Mouse (Mus musculus) limb, embryonic 11.5 days (tissue): ENCODE measurements at regions not wholly inside any gene's neighbourhood (a gene's known extent, or its start where the extent isn't known, plus 50 kb on each side); places are given as distances from the start of the nearest gene placed in this dataset.

Experiments
- ATAC-seq: fragments of 200-750 bp; cut with Nextera tagmentation; 2 replicates; pipeline ENCODE4 v1.8.0; 2017; ENCODE audit warnings: low read depth; ENCODE audit not compliant: insufficient number of reproducible peaks, low FRiP score, low TSS enrichment
- DNase-seq: peaks from one replicate; pipeline ENCODE4 v3.0.0-alpha.2; 2015; ENCODE audit warnings: low spot score
- H3K27ac ChIP-seq: fragments of 300-500 bp; sonication (generic); replicated peaks from 2 replicates; pipeline ENCODE4 v1.5.1; 2014; ENCODE audit warnings: low read depth, mild to moderate bottlenecking, low read length
- H3K27me3 ChIP-seq: fragments of 300-500 bp; sonication (generic); 2 replicates; pipeline ENCODE4 v1.6.1; 2014; ENCODE audit warnings: mild to moderate bottlenecking, low read length, mixed read lengths; ENCODE audit not compliant: control insufficient read depth, insufficient read depth
- H3K36me3 ChIP-seq: fragments of 300-500 bp; sonication (generic); 2 replicates; pipeline ENCODE4 v1.6.1; 2014; ENCODE audit warnings: mild to moderate bottlenecking, low read length, moderate library complexity, mixed read lengths; ENCODE audit not compliant: control insufficient read depth, insufficient read depth
- H3K4me1 ChIP-seq: fragments of 300-500 bp; sonication (generic); 2 replicates; pipeline ENCODE4 v1.6.1; 2014; ENCODE audit warnings: low read length, mixed read lengths; ENCODE audit not compliant: control insufficient read depth, insufficient read depth
- H3K4me2 ChIP-seq: fragments of 300-500 bp; sonication (generic); 2 replicates; pipeline ENCODE4 v1.6.1; 2014; ENCODE audit warnings: low read depth, mild to moderate bottlenecking, moderate library complexity; ENCODE audit not compliant: severe bottlenecking
- H3K4me3 ChIP-seq: fragments of 300-500 bp; sonication (generic); 2 replicates; pipeline ENCODE4 v1.5.1; 2014; ENCODE audit warnings: low read depth, low read length
- H3K9ac ChIP-seq: fragments of 300-500 bp; sonication (generic); 2 replicates; pipeline ENCODE4 v1.6.1; 2014; ENCODE audit warnings: mild to moderate bottlenecking, low read length
- H3K9me3 ChIP-seq: fragments of 300-500 bp; sonication (generic); 2 replicates; pipeline ENCODE4 v1.6.1; 2016; ENCODE audit warnings: low read length; ENCODE audit not compliant: control insufficient read depth
- whole genome bisulfite sequencing: fragments of 180-500 bp; shearing (Covaris S2); extraction: QIAGEN DNeasy Blood & Tissue Kit; methylation state at CpG from one replicate; pipeline ENCODE4 v1.1.7; 2014; 5-methylcytosine and 5-hydroxymethylcytosine counted together

DNA sequence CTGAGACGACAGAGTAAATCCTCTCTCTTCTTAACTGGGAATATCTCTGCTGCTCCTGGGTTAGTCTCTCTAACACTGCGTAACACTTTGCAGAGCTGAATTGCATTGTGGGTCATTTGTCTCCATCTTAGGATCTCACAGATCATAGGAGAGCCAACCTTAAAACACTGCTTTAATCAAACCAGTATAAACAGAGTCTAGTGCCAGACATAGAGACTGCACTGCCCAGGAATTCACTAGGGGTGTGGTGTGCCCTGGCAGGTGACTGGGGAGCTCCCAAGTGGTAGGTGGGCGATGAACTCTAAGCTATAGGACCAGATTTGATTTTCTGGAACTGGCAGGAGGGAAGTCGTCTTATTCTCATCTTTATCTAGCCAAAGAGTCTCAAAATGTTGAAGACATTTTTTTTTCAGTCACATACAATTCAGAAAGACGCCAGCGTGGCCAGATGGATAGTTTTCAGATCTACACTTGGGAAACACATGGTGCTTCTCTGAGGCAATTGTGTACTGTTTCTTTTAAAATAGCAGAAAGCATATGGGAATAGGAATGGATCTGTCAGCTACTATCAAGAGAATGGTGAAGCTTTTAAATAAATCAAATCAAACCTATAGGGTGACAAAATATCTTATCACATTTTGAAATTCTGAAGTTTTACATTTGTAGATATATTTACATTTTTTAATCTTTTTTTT is 175.7 kb downstream of the Spry2 start:
- WGBS: 85% methylated on average over 6 of the region's 6 CpGs

DNA sequence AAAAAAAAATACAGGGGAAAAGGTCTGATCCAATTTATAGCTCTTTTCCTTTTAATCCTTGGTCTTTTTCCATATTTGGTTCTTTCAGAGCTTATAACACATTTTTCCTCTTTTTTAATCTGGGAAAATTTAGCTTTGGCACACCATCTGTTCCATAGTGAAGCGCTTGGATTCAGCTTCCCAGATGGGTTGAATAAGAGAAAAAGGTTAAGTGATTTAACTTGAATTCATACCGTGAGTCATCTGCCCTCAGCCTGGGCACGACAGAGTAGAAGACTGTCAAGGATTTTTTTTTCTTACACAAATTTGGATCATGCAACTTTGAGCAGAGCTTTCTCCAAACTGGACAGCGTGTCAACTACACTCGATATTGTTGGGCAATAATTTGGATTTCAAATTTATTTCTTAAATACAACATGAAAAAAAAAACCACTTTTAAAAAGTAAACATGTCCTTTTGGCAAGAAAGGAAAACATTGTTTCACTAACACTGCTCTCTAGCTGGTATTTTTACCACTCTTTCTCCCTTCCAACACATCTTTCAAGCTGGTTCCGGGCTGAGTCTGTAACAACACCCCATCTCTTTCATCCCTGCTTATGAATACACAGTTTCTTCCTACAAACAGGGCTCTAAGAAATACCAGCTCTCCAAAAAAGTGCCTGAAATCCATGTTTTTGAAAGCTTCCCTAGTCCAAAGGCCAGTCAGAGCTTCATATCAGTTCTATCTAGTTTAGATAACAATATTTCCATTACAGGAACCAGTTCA is 177.8 kb downstream of the Spry2 start:
- ATAC-seq (no peak), DNase-seq (no peak)
- WGBS: 78% methylated on average over 6 of the region's 6 CpGs
- H3K9me3 ChIP-seq: no peaks in the 10 kb centered on the region
- H3K36me3 ChIP-seq: no peaks in the 10 kb centered on the region
- no peak overlapping the region for H3K4me3 ChIP-seq
- no peak overlapping the region for H3K27ac ChIP-seq
- H3K4me1 ChIP-seq: no peaks in the 10 kb centered on the region
- H3K9ac ChIP-seq: no peak overlapping the region
- no peaks in the 10 kb centered on the region for H3K27me3 ChIP-seq
- no peak overlapping the region for H3K4me2 ChIP-seq

More for the DNA sequence above, 175.7 kb downstream of the Spry2 start:
- DNase-seq (no peak), ATAC-seq (no peak)
- H3K36me3 ChIP-seq: no peaks in the 10 kb centered on the region
- no peaks in the 10 kb centered on the region for H3K4me1 ChIP-seq
- no peak overlapping the region for H3K4me2 ChIP-seq
- no peak overlapping the region for H3K9ac ChIP-seq
- H3K4me3 ChIP-seq: no peak overlapping the region
- H3K9me3 ChIP-seq: no peaks in the 10 kb centered on the region
- H3K27ac ChIP-seq: no peak overlapping the region
- H3K27me3 ChIP-seq: no peaks in the 10 kb centered on the region

DNA sequence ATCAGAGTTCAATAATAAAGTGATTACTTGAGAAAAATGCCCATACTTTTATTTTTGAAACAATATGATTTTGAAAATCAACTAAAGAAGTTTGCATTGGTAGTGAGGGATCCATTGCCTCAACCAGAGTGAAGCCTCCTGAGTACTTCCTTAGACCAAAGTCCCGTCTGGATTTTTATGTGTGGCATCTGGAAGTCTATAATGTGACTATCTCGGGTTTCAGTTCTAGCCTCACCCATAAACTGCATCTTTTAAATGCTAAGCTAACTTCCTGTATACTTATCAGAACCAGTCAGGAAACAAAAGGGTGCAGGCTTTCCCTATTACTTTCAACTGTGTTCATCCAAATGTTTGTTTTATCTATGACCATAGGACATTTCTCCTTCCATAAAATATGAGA is 178.8 kb downstream of the Spry2 start:
- no peak overlapping the region for H3K4me3 ChIP-seq
- no peaks in the 10 kb centered on the region for H3K4me1 ChIP-seq
- no peak overlapping the region for H3K9ac ChIP-seq
- H3K27me3 ChIP-seq: no peaks in the 10 kb centered on the region
- WGBS: 11% methylated on average over 2 of the region's 2 CpGs
- DNase-seq: no peak
- H3K27ac ChIP-seq: no peak overlapping the region
- H3K36me3 ChIP-seq: no peaks in the 10 kb centered on the region
- H3K9me3 ChIP-seq: no peaks in the 10 kb centered on the region
- no peak overlapping the region for H3K4me2 ChIP-seq
- no peak for ATAC-seq

DNA sequence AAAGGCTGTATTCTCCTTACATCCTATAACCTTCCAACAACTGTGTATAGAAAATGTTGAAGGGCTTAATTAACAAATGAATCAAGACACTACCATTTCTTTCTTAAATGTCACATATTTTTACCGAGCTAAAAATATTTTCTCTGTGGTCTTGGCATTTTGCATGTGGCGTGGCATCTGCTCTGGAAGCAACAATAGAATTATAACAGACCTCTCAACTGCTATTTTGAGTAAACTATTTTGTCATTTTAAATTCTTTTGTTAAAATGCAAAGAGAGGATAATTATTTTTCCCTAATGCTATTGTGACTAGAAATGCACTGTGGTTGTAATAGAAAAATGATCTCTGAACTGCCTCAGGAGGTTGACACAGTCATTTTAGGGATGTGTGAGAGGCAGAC is 187.9 kb downstream of the Spry2 start:
- no peak overlapping the region for H3K9ac ChIP-seq
- no peak for ATAC-seq
- 89% methylated on average over 2 of the region's 2 CpGs for WGBS

DNA sequence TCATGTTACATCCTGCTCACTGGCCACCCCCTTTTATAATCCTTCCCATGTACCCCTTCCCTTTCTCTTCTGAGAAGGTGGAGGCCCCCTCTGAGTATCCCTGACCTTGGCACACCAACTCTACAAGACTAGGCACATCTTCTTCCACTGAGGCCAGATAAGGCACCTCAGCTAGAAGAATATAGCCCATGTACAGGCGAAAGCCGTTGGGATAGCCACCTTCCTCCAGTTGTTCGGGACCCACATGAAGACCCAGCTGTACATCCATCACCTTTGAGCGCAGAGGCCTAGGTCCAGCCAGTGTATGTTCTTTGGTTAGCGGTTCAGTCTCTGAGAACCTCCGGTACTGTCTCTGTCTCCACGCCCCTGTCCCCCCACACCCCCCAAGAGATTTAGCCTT is 189.9 kb downstream of the Spry2 start:
- WGBS: 97% methylated on average over 7 of the region's 7 CpGs
- H3K27ac ChIP-seq: no peak overlapping the region
- no peaks in the 10 kb centered on the region for H3K36me3 ChIP-seq
- ATAC-seq (no peak), DNase-seq (no peak)
- no peaks in the 10 kb centered on the region for H3K4me1 ChIP-seq
- no peaks in the 10 kb centered on the region for H3K27me3 ChIP-seq
- no peak overlapping the region for H3K4me2 ChIP-seq
- H3K9ac ChIP-seq: no peak overlapping the region
- no peaks in the 10 kb centered on the region for H3K9me3 ChIP-seq
- no peak overlapping the region for H3K4me3 ChIP-seq

More for the DNA sequence above, 187.9 kb downstream of the Spry2 start:
- DNase-seq: no peak
- Histone ChIP-seq H3K4me2 (no peak overlapping the region), H3K27ac (no peak overlapping the region), H3K27me3 (no peaks in the 10 kb centered on the region), H3K4me1 (no peaks in the 10 kb centered on the region), H3K36me3 (no peaks in the 10 kb centered on the region), H3K4me3 (no peak overlapping the region), H3K9me3 (no peaks in the 10 kb centered on the region)

DNA sequence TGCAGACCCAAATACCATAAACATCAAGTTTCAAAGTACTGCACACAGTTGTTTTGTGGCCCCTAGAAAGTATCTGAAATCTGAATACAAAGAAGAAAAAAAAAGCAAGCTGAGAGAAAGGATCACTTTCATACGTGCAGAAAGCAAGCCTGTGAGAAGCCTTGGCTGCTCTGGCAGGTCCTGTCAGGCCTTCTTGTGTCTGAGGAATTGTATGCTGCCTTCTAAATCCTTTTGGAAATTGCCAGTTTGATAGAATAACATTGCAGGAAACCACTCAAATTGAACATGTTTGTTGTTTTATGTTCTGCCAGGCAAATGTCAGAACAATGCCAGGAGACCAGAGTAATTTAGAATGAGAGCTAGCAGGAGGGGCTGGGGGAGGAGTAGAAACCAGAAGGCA is 198.0 kb downstream of the Spry2 start:
- WGBS: 53% methylated on average over 1 of the region's 1 CpGs
- DNase-seq (no peak), ATAC-seq (no peak)
- no peak overlapping the region for H3K4me2 ChIP-seq
- H3K27ac ChIP-seq: no peak overlapping the region
- H3K36me3 ChIP-seq: no peaks in the 10 kb centered on the region
- no peaks in the 10 kb centered on the region for H3K4me1 ChIP-seq
- no peaks in the 10 kb centered on the region for H3K27me3 ChIP-seq
- H3K9me3 ChIP-seq: no peaks in the 10 kb centered on the region
- no peak overlapping the region for H3K9ac ChIP-seq
- no peak overlapping the region for H3K4me3 ChIP-seq

DNA sequence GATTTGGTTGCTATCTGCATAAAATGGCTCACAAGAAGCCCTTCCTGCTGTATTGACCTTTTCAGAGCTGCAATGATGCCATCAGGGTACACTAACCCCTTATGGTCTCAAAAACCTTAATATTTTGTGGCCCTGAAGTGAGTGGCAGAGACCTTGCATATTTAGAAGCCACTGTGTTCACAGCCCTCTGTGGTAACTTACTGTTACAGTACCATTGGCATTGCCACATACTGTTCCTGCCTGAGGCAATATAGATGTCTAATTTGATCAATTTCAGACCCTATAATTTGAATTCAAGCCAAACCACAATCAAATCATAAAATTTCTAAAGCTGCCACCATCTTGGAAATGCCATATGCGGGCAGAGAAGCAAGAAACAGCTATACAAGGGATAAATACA is 198.5 kb downstream of the Spry2 start:
- H3K36me3 ChIP-seq: no peaks in the 10 kb centered on the region

DNA sequence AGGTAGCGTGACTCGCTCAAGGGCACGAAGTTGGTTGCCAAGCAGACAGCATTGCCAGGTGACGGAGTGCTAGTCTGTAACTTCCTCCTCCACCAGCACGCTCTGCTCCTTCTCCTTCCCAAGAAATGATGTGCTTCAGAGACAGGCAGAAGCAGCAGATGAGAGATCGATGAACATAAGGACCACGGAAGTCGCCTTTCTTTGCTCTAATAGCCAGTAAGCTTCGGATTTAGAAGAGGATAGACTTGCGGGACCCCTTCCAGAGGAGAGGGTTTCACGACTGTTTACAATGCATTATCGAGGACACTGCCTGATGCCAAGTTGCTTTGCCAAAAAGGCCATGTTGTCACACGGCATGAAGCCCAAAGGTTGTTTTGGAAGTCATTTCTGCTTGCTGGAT is 199.2 kb downstream of the Spry2 start:
- H3K36me3 ChIP-seq: no peaks in the 10 kb centered on the region
- no peaks in the 10 kb centered on the region for H3K27me3 ChIP-seq
- H3K4me3 ChIP-seq: no peak overlapping the region
- no peak overlapping the region for H3K27ac ChIP-seq
- WGBS: 92% methylated on average over 13 of the region's 13 CpGs
- H3K9me3 ChIP-seq: no peaks in the 10 kb centered on the region
- no peaks in the 10 kb centered on the region for H3K4me1 ChIP-seq
- no peak for ATAC-seq
- DNase-seq: no peak
- H3K4me2 ChIP-seq: no peak overlapping the region
- H3K9ac ChIP-seq: no peak overlapping the region

More for the DNA sequence above, 198.5 kb downstream of the Spry2 start:
- 76% methylated on average over 1 of the region's 1 CpGs for WGBS
- Histone ChIP-seq H3K4me2 (no peak overlapping the region), H3K9me3 (no peaks in the 10 kb centered on the region), H3K27me3 (no peaks in the 10 kb centered on the region), H3K4me1 (no peaks in the 10 kb centered on the region), H3K9ac (no peak overlapping the region), H3K27ac (no peak overlapping the region), H3K4me3 (no peak overlapping the region)
- DNase-seq (no peak), ATAC-seq (no peak)
